Mouse (Mus musculus) gastrocnemius, adult 2 months (tissue): Measurements from ENCODE around the gene Itgb3bp. TPM values are rescaled to one million over a fixed set of nuclear protein-coding genes. Genes with fewer than 3 reads are reported as not detected.

Experiments used
- DNase-seq: peaks from one replicate; pipeline ENCODE4 v3.0.0; 2022
- H3K27ac ChIP-seq: fragments of 200-600 bp; 2 replicates; pipeline ENCODE4 v1.8.1; 2022; ENCODE audit warnings: mild to moderate bottlenecking
- H3K4me3 ChIP-seq: fragments of 200-600 bp; 2 replicates; pipeline ENCODE4 v1.8.1; 2022; ENCODE audit warnings: mild to moderate bottlenecking, moderate library complexity
- CTCF ChIP-seq: fragments of 200-600 bp; IDR thresholded peaks from 2 replicates; pipeline ENCODE4 v1.8.1; 2022; ENCODE audit warnings: antibody characterized with exemption, mild to moderate bottlenecking, moderate library complexity
- intact Hi-C: fragments of 180-260 bp; cut with DNase I; formaldehyde crosslinking; loops from one replicate; pipeline ENCODE4 v1.15.1; 2025
- total RNA-seq, 2 experiments: library from RNA; stranded (reverse); gene quantifications; 2 replicates each; pipeline ENCODE4 v1.2.3; 2021

Gene Itgb3bp
- total RNA-seq, 2 experiments from 2014 or later = 3.7 to 5.1 TPM

DNA sequence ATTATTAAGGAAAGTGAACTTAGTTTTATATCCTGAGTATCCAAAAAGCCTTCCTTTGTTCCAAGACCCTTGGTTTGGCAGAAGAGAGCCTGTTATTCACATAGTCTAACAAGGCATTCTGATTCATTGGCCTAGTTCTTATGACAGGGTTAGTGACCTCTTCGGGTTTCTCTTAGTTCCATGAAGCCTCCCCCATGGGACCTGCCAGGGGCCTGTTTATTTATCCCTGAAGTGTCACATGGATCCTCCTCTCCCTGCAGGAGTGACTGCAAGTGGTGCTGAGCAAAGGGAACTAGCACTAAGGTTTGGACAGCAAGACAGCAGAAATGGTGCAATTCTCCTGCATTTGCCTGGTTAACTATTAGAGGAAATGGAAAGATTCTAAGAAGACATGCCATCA lies 156.6 kb downstream of the Itgb3bp start:
- TF ChIP-seq CTCF = no peak
- Histone ChIP-seq H3K4me3 (no peak overlapping the region), H3K27ac (no peak overlapping the region)
- intact Hi-C loops = no loop called here
- DNase-seq = no peak

DNA sequence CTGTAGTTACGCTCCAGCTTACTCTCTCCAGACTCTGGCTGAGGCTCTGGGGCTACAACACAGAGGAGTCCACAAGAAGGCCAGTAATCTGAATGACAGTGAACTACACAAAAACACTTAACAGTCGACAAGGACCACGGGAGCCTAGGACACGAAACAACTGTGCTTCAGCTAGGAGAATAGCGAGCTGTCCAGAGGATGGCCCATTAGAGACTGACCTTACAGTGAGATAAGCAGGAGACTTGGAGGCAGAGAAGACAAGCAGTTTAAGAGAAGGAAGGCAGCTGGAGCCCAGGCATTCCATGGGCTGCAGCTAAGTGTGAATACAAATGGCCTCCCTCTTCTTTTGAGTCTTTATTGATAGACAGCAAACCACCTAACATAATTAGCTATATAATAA lies 159.1 kb downstream of the Itgb3bp start:
- no peak for TF ChIP-seq CTCF
- DNase-seq = no peak
- intact Hi-C loops = no loop called here
- Histone ChIP-seq H3K27ac (no peak overlapping the region), H3K4me3 (no peak overlapping the region)

DNA sequence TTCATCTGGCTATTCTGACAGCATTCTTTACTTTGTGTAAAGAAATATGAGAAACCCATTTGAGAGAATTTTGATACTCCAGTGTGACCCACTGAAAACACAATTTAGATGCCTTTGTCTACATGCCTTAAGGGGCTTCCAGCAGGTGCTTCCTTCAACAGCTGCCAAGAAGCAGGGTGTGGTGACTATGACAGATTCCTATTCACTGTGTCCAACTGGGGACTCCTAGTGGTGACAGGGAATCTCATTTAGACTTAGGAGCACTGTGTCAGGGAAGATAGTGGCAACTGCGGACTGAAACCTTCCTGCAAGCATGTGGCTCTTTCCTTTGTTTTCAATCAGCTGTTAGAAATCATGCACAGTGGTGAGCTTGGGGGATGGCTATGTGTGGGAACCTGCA lies 162.9 kb downstream of the Itgb3bp start:
- Histone ChIP-seq H3K4me3 (no peak overlapping the region), H3K27ac (no peak overlapping the region)
- DNase-seq = no peak
- TF ChIP-seq CTCF = peak; percentile 62
- intact Hi-C loops = loop anchor here (5.0 kb wide), 1 partner anchor 104 kb away; no protein-coding TSS in a partner anchor

DNA sequence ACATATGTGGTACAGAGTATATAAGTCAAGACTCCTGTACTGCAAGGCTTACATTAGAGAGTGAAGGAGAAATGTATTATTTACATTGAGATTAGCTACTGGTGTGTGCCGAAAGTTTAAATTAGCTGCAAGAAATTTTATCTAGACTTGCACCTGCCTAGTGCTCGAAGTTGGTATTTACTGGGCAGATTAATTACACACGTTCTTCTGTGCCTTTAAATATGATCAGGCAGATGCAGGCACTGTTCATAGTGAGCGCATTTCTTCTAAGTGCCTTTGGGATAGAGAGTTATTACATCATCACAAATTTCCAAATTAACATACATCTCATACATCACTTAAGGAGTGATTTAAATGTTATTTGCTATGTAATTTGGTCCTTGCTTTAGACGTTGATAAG lies 163.3 kb downstream of the Itgb3bp start:
- H3K4me3 ChIP-seq = no peak overlapping the region
- no peak for TF ChIP-seq CTCF
- intact Hi-C loops = loop anchor here (5.0 kb wide), 1 partner anchor 104 kb away; no protein-coding TSS in a partner anchor
- no peak overlapping the region for H3K27ac ChIP-seq
- DNase-seq = no peak

DNA sequence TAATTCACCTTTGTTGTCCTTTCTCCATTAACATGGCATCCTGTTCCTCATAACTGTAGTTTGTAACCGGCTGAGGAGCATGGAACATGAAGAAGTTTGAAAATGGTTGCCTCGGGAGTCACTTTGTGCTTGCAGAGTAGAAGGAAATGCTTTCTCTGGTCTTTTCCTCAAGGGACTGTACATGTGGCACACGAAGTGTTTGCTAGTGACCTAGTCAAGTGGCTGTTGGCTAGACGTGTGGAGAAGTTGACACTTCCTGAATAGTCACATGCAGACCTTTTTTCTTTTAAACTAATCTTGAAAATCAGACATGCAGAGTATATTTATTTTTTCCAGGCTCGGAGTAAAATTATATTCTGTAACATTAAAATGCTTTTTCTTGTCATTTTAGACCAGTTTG lies 177.2 kb downstream of the Itgb3bp start:
- no peak for DNase-seq
- intact Hi-C loops = no loop called here
- no peak overlapping the region for H3K4me3 ChIP-seq
- no peak overlapping the region for H3K27ac ChIP-seq
- TF ChIP-seq CTCF = no peak

DNA sequence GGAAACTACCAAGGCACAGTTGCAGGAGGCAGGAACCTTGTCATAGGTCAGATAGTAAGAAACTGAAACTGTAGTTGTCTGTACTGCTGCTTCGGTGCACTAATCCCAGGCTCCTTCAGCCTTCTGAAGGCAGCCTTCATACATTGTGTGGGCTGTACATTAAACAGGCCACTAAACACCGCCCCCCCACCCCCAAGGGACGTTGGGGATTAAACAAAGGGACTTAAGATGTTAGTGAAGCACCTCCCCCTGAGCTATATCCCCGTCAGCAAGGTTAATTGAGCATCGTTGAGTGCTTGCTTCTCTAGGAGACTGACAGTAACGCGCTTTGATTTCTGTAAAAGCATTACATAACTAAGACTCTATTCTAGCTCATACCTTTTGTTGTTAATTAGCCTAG lies 189.8 kb downstream of the Itgb3bp start:
- no peak overlapping the region for H3K4me3 ChIP-seq
- intact Hi-C loops = no loop called here
- TF ChIP-seq CTCF = no peak
- no peak for DNase-seq
- H3K27ac ChIP-seq = no peak overlapping the region

DNA sequence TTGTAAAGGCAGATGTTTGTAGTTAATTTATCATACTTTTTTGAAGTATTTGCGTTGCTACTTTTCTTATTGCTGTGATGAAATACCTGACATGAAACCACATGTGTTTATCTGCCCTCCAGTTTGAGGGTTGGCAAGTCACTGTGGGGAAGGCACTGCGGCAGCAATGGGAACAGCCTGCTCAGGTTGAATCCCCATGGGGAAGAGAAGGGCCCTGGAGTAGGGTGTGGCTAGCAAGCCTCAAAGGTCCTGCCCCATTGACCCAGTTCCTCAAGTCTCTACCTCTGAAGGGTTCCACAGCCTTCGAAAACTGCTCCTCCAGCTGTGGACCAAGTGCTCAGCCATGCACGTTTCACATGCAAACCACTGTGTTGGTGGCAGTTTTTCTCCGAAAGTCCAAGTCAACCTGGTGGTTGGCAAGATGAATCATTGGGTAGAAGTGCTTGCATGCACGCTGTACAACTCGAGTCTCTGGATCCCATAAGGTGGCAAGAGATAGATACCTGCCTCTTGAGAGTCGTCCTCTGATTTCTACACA lies 203.6 kb downstream of the Itgb3bp start:
- DNase-seq = no peak
- intact Hi-C loops = no loop called here

DNA sequence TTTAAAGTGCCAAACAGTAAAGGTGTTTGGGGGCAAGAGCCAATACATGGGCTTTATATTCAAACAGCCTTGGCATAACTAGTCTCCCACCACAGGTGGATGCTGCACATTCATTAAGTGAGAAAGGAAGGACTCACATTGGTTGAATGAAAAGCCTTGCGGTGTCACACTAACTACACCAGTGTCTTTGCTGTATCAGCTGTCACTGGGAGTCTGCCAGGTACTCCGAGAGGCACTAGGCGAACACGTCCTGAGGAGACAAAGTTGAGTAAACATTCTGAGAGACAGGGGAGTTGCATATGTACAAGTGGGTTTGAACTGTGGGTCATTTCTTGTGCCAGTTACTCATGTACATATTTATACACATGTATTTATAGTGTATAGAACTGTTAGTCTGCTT lies 205.3 kb downstream of the Itgb3bp start:
- no peak for TF ChIP-seq CTCF
- intact Hi-C loops = no loop called here
- no peak overlapping the region for H3K4me3 ChIP-seq
- DNase-seq = peak; percentile 83
- H3K27ac ChIP-seq = peak overlapping the region; percentile 77

More for the DNA sequence above, 203.6 kb downstream of the Itgb3bp start:
- H3K4me3 ChIP-seq = no peak overlapping the region
- H3K27ac ChIP-seq = no peak overlapping the region
- TF ChIP-seq CTCF = no peak

DNA sequence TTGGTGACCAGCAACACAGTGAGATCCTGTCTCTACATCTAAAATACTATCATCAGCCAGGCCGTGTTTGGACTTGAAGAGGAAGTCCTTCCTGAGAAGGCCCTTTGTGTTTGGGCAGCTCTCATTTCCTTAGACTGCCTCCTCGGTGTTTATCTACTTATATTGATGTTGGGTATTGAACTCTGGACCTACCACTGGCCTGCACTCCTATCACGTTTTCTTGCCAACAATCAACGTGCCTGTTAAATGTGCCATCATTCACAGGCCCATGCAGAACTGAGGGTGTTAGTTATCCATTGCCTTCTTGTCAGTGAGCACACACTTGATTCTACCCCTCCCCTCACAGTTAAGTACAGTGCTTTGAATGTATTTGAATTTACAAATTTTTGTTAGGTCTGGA lies 211.7 kb downstream of the Itgb3bp start:
- Histone ChIP-seq H3K4me3 (no peak overlapping the region), H3K27ac (no peak overlapping the region)
- TF ChIP-seq CTCF = no peak
- intact Hi-C loops = loop anchor here (5.0 kb wide), 1 partner anchor 56 kb away; no protein-coding TSS in a partner anchor
- no peak for DNase-seq

DNA sequence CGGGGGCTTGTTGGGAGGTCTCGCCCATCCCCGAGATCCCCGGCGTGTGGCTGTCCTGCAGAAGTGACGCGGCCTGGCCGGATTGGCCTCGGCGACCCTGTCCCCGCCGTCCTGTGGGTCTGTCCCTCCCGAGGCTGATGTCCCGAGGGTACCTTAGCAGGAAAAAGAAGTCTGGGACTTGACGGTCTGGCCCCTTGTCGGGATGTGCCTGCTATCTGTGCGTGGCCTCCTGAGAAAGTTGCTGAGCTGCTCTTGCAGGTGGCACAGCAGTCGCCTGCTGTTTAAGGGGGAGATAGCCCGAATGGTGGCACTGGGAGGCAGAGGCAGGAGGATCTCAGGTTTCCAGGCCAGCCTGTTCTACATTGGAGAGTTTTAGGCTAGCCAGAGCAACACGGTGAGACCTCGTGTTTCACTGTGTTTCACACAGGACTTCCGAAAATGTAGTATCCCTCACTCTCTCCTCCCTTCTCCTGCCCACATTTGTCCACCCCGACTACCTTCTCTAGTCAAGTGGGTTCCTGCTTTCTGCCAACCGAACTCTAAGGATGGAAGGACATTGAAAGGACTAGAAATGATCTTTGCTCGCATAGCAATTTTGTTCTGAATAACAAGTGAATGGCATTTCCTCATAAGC lies 213.7 kb downstream of the Itgb3bp start:
- no peak for TF ChIP-seq CTCF
- no peak for DNase-seq
- intact Hi-C loops = loop anchor here (5.0 kb wide), 1 partner anchor 54 kb away; no protein-coding TSS in a partner anchor
- peak overlapping the region; percentile 93 for H3K27ac ChIP-seq
- peak overlapping the region; percentile 76 for H3K4me3 ChIP-seq

Other genes with a start within 250 kb of the Itgb3bp start
- gene Alg6, start 214.1 kb downstream of the Itgb3bp start, total RNA-seq = 1 to 10 TPM; 5.4 to 6.8 TPM
- 1 to 10 TPM; 1.1 to 1.6 TPM for gene Efcab7, start 100.6 kb downstream of the Itgb3bp start, total RNA-seq
- gene Pgm1, start 399 bp downstream of the Itgb3bp start, total RNA-seq = 1,000 to 10,000 TPM; 1,079 to 1,367 TPM
- 1 to 10 TPM in 1 of 2 experiments, under 1 TPM in 1; 0.79 to 1.5 TPM for gene Ror1, start 166.0 kb upstream of the Itgb3bp start, total RNA-seq